Mouse (Mus musculus) limb, embryonic 14.5 days (tissue): Measurements from ENCODE around the gene Slc22a21. TPM values are rescaled to one million over a fixed set of nuclear protein-coding genes. Genes with fewer than 3 reads are reported as not detected.

Source experiments
- ATAC-seq: fragments of 200-750 bp; cut with Nextera tagmentation; 2 replicates; pipeline ENCODE4 v1.8.0; 2017; ENCODE audit warnings: low read depth, moderate number of reproducible peaks, moderate TSS enrichment; ENCODE audit not compliant: low FRiP score
- DNase-seq: peaks from one replicate; pipeline ENCODE4 v3.0.0-alpha.2; 2015; ENCODE audit warnings: low spot score
- H3K27ac ChIP-seq: fragments of 300-500 bp; sonication (generic); replicated peaks from 2 replicates; pipeline ENCODE4 v1.5.1; 2014; ENCODE audit warnings: low read depth, mild to moderate bottlenecking, low read length, moderate library complexity, mixed read lengths
- H3K27me3 ChIP-seq: fragments of 300-500 bp; sonication (generic); 2 replicates; pipeline ENCODE4 v1.6.1; 2014; ENCODE audit warnings: low read length, mixed read lengths; ENCODE audit not compliant: control insufficient read depth, insufficient read depth
- H3K36me3 ChIP-seq: fragments of 300-500 bp; sonication (generic); 2 replicates; pipeline ENCODE4 v1.6.1; 2014; ENCODE audit warnings: mild to moderate bottlenecking, low read length, moderate library complexity, mixed read lengths; ENCODE audit not compliant: control insufficient read depth, insufficient read depth
- H3K4me1 ChIP-seq: fragments of 300-500 bp; sonication (generic); 2 replicates; pipeline ENCODE4 v1.6.1; 2014; ENCODE audit warnings: antibody characterized with exemption, low read length, mixed read lengths; ENCODE audit not compliant: control insufficient read depth, insufficient read depth
- H3K4me2 ChIP-seq: fragments of 300-500 bp; sonication (generic); replicated peaks from 2 replicates; pipeline ENCODE4 v1.6.1; 2014; ENCODE audit warnings: low read depth, mild to moderate bottlenecking, low read length, moderate library complexity; ENCODE audit not compliant: severe bottlenecking
- H3K4me3 ChIP-seq: fragments of 300-500 bp; sonication (generic); replicated peaks from 2 replicates; pipeline ENCODE4 v1.5.1; 2014; ENCODE audit warnings: low read length
- H3K9ac ChIP-seq: fragments of 300-500 bp; sonication (generic); 2 replicates; pipeline ENCODE4 v1.6.1; 2014; ENCODE audit warnings: mild to moderate bottlenecking, low read depth, low read length, moderate library complexity; ENCODE audit not compliant: severe bottlenecking
- H3K9me3 ChIP-seq: fragments of 300-500 bp; sonication (generic); 2 replicates; pipeline ENCODE4 v1.6.1; 2016; ENCODE audit warnings: low read length; ENCODE audit not compliant: control insufficient read depth
- POLR2A ChIP-seq: fragments of 200-500 bp; IDR thresholded peaks from 2 replicates; pipeline ENCODE4 v1.8.0; 2012; ENCODE audit warnings: inconsistent platforms, mild to moderate bottlenecking, moderate library complexity, borderline replicate concordance; ENCODE audit not compliant: insufficient read depth, insufficient read length; ENCODE audit errors: extremely low read depth
- WGBS: fragments of 180-500 bp; shearing (Covaris S2); extraction: QIAGEN DNeasy Blood & Tissue Kit; methylation state at CpG from one replicate; pipeline ENCODE4 v1.1.7; 2014; 5-methylcytosine and 5-hydroxymethylcytosine counted together
- polyA plus RNA-seq, 2 experiments: library from polyadenylated mRNA; depleted of rRNA in 1 of 2; stranded (reverse) in 1 of 2; unstranded in 1 of 2; fragments of >200 nt; fragmentation: Nextera tagmentation in 1 of 2; extraction: Ambion mirVana in 1 of 2; gene quantifications; 2 replicates each; pipeline versions ENCODE4 v1.2.1 to v1.2.3; 2012 to 2014

The Slc22a21 gene
- polyA plus RNA-seq, 2 experiments = 6.2 to 9.7 TPM

DNA sequence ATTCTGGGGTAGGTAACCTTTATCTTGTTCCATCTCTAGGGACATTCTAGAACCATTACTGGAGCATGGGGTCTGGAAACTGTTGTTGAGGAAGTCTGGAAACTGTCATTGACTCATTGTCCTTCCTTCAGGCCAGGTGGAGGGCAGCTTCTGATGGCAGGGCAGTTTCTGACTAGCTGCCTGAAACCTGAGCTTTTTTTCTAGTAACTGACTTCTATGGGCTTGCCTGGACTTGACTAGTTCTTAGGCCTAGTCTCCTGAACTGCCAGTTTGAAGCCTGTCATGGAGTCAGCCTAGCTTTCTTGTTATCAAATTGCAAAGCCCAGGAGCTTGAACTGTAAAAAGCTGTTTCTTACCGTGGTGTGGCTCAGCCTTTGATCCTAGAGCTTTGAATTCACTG is 79.1 kb downstream of the Slc22a21 start:
- Histone ChIP-seq H3K27me3 (no peaks in the 10 kb centered on the region), H3K27ac (no peak overlapping the region), H3K4me2 (no peak overlapping the region), H3K4me3 (no peak overlapping the region), H3K36me3 (no peaks in the 10 kb centered on the region), H3K9me3 (no peaks in the 10 kb centered on the region), H3K9ac (no peak overlapping the region), H3K4me1 (no peaks in the 10 kb centered on the region)
- ATAC-seq = no peak
- 28% methylated on average over 1 of the region's 1 CpGs for WGBS
- no peak for TF ChIP-seq POLR2A
- DNase-seq = no peak

DNA sequence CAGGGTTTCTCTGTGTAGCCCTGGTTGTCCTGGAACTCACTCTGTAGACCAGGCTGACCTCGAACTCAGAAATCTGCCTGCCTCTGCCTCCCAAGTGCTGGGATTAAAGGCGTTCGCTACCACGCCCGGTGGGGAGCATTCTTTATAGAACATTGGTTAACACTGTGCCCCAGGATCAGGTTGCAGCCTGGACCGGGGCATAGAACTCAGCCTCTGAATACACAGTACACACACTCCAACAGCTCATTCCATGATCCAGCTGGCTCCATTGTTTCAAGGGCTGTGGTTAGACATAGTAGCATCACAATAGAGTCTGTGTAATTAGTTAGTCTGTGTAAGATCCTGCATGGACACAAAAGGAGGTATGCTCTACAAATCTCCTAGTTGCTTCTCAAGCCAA is 80.2 kb downstream of the Slc22a21 start:
- no peak overlapping the region for H3K27ac ChIP-seq
- TF ChIP-seq POLR2A = no peak
- H3K36me3 ChIP-seq = no peaks in the 10 kb centered on the region
- no peak overlapping the region for H3K4me2 ChIP-seq
- no peaks in the 10 kb centered on the region for H3K9me3 ChIP-seq
- no peaks in the 10 kb centered on the region for H3K27me3 ChIP-seq
- no peak overlapping the region for H3K4me3 ChIP-seq
- no peak overlapping the region for H3K9ac ChIP-seq
- DNase-seq = no peak
- 89% methylated on average over 6 of the region's 6 CpGs for WGBS
- no peak for ATAC-seq
- no peaks in the 10 kb centered on the region for H3K4me1 ChIP-seq

Other genes with a start within 250 kb of the Slc22a21 start
- 13.8 and 16.8 TPM in 2 replicates for gene Irf1, start 210.3 kb downstream of the Slc22a21 start, polyA plus RNA-seq (2012; rRNA removed)
- 10.7 and 11.8 TPM in 2 replicates for gene Irf1, start 210.3 kb downstream of the Slc22a21 start, polyA plus RNA-seq (2014; fragmentation: Nextera tagmentation; extraction: Ambion mirVana)
- 0.11 and 0.33 TPM in 2 replicates for gene Gm17334, start 207.1 kb downstream of the Slc22a21 start, polyA plus RNA-seq (2012; rRNA removed)
- 0.28 and 0.30 TPM in 2 replicates for gene Gm17334, start 207.1 kb downstream of the Slc22a21 start, polyA plus RNA-seq (2014; fragmentation: Nextera tagmentation; extraction: Ambion mirVana)
- 0.43 and 0.51 TPM in 2 replicates for gene Gm12216, start 121.1 kb downstream of the Slc22a21 start, polyA plus RNA-seq (2012; rRNA removed)
- 0.66 and 0.74 TPM in 2 replicates for gene Gm12216, start 121.1 kb downstream of the Slc22a21 start, polyA plus RNA-seq (2014; fragmentation: Nextera tagmentation; extraction: Ambion mirVana)
- gene Slc22a5, start 88.7 kb downstream of the Slc22a21 start, polyA plus RNA-seq (2012; rRNA removed) = 11.4 and 13.2 TPM in 2 replicates
- gene Slc22a5, start 88.7 kb downstream of the Slc22a21 start, polyA plus RNA-seq (2014; fragmentation: Nextera tagmentation; extraction: Ambion mirVana) = 8.9 TPM in 2 replicates
- 2.7 and 3.2 TPM in 2 replicates for gene Slc22a4, start 47.8 kb upstream of the Slc22a21 start, polyA plus RNA-seq (2012; rRNA removed)
- gene Slc22a4, start 47.8 kb upstream of the Slc22a21 start, polyA plus RNA-seq (2014; fragmentation: Nextera tagmentation; extraction: Ambion mirVana) = 3.4 and 5.2 TPM in 2 replicates
- 115 and 157 TPM in 2 replicates for gene Pdlim4, start 88.7 kb upstream of the Slc22a21 start, polyA plus RNA-seq (2012; rRNA removed)
- gene Pdlim4, start 88.7 kb upstream of the Slc22a21 start, polyA plus RNA-seq (2014; fragmentation: Nextera tagmentation; extraction: Ambion mirVana) = 129 and 141 TPM in 2 replicates
- gene P4ha2, start 119.8 kb upstream of the Slc22a21 start, polyA plus RNA-seq (2012; rRNA removed) = 106 TPM in 2 replicates
- 83.3 and 94.1 TPM in 2 replicates for gene P4ha2, start 119.8 kb upstream of the Slc22a21 start, polyA plus RNA-seq (2014; fragmentation: Nextera tagmentation; extraction: Ambion mirVana)